Mouse (Mus musculus) layer of hippocampus, postnatal 25 days (tissue): ENCODE measurements around the gene Acadvl. TPM values are rescaled to one million over a fixed set of nuclear protein-coding genes. Genes with fewer than 3 reads are reported as not detected.
A peak's percentile ranks its signal among the peaks of the same experiment; 100 is the strongest.

ENCODE experiments used
- DNase-seq, 2 experiments: peaks; one replicate each; pipeline ENCODE4 v3.0.0; 2022; ENCODE audit warnings: mixed read lengths in 2 of 2, low spot score in 1 of 2; ENCODE audit errors: extremely low spot score in 1 of 2
- total RNA-seq, 2 experiments: library from RNA; stranded (reverse); gene quantifications; 2 replicates each; pipeline ENCODE4 v1.2.3; 2021

Gene Acadvl
- total RNA-seq, 2 experiments from 2014 or later = 56.9 to 62.4 TPM

DNA sequence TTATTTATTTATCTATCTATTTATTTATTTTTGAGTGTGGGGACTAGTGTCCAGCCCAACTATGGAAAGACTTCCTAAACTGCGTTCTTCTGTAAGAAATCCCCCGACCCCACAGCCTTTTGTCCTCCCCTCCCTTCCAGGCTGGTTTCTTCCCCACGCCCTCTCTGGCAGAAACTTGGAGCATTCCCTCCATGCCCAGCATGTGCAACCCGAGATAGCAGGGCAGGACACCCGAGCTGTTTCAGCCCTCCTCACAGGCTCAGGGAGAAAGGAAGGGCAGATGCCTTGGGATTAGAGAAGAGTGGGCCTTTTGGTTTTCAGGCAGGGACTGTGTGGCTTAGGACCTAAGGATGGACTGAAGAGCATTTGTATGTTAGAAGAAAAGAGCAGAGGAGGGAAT, 32.3 kb downstream of the Acadvl start:
- no peak for DNase-seq

DNA sequence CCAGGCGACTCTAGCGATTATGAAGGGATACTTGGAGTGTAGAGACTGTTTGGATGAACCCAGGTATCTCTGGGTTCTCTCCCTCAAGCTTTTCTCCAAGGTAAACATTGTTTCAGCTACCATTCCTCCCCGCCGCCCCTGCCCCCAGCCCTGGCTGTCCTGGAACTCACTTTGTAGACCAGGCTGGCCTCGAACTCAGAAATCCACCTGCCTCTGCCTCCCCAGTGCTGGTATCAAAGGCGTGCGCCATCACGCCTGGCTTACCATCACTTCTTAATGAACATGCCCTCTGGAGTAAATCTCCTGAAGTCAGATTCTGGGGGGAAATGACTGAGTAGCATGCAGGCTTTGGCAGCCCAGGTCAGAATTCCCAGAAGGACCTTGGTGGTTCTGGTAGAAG, 33.0 kb downstream of the Acadvl start, which contains the start of gene Elp5:
Gene Elp5, minus strand, starts transcription at position 293 of the 400 bp plus-strand sequence.
- DNase-seq = no peak

DNA sequence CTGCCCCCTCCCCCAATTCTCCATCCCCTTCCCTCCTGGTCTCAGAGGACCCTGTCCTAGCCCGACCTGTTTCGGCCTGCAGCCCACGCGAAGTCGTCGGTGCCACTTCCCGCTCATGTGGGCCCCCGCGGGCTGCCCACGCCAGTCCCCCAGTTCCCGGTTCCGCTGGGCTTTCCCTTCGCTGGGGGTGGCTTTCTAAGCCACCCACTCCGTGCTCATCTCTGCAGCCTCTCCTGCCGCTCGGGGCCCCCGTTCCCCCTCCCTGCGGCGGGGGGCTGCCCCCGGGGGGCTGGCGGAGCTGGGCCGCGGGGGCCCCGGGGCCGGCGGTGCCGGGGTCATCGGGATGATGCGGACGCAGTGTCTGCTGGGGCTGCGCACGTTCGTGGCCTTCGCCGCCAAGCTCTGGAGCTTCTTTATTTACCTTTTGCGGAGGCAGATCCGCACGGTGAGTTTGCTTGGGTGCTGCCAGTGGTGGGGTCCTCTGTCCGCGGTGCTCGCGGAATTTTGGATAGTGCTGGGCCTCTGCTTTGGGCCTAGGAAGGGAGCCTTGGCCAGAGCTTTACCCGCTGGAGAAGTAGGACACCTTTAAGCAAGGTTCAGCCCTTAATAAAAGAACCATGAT, 34.0 kb downstream of the Acadvl start, which contains the start of gene Ctdnep1:
Gene Ctdnep1, plus strand, starts transcription at position 16 of the 622 bp plus-strand sequence.
- DNase-seq = peak in 1 of 2 experiments; percentile 56

DNA sequence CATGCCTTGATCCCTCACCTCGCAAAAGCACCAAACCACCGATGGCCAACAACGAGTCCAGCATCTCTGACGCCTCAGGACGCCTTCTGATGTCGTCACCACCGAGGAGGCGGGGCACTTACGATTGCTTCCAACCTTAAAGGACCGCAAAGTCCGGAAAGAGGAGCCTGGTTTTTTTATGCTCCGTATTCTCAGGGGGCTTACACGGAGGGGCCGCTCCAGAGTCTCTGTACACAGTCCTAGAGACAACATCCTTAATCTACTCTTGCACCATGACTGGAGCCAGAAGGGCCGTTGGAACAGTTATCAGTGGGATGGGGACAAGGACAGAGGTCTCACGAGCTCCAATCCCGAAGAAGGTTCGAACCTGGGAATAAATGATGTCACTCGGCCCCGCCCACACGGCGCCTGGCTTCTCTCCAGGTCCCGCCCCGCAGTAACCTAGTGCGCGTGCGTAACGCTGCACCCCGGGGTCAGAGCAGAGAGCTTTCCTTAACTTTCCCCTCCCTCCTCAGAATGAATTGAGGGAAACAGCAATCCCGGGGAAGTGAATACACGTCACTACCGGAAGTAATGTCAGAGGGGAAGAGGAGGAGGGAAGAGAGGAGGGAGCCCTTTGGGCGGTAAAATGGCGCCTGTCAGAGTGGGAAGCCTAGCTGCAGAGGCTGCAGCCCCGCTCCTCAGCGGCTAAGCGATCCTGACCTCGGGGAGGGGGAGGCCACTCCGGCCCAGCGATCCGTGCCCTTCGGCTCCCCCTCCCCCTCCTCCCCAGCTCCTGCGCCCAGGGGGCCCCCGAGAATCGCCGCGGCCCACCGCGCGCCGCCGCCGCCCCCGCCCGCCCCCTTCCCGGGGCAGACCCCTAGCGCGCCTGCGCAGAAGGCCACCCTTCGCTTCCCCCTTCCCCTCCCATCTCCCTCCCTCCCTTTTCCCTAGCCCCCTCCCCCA, 34.7 kb downstream of the Acadvl start:
- DNase-seq = peak; percentile 98 to 100

DNA sequence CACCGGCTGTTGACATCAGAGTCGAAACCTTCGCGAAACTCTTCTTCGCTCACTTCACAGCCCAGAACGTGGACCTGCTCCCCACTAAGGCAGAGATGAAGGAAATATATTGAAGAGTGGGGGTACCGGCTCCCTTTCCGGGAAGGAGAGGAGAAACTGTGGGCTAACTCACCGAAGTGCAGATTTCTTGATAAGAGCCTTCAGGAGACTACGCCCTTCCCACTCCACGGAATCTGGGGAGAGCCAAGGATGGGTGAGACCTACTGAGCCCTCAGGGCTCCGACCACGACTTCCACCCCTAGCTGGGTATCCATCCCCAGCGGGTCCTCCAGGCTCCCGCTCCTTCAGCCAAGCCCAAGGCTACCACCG, 35.4 kb downstream of the Acadvl start:
- DNase-seq = no peak

DNA sequence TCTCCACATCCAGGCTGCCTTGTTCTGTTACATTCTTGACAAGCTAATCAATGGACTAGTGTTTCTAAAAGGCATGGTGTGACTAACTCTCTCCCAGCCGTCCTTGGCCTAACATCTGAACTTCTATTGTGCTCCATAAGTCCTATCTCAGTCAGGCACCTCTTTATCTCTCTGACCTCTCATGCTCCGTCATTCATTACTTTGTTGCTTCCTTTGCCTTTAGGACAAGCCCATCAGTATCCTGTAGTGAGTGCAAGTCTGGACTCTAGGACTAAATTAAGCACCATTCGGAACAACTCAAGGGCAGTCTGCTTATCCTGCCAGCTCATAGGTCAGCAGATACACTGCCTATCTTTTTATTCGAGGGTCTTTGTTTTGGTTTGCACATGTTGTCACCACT, 38.9 kb downstream of the Acadvl start:
- DNase-seq = no peak

DNA sequence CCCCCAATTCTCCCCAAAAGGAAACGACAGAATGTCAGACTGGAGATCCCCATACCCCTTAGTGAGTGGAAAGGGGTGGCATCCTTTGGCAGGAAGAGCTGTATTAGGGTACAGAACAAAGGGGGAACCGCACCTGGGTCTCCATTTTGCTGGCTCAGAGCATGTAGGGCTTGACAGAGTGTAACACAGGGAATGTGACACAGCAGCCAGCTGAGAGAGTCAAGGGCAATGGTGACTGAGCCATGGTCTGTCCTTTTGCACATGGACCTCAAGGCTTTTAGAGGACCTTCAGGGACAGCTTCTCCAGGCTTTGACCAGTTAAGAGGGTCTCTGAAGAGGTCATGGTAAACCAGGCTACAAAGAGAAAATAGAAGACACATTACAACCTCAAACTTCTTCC, 40.3 kb downstream of the Acadvl start:
- no peak for DNase-seq

DNA sequence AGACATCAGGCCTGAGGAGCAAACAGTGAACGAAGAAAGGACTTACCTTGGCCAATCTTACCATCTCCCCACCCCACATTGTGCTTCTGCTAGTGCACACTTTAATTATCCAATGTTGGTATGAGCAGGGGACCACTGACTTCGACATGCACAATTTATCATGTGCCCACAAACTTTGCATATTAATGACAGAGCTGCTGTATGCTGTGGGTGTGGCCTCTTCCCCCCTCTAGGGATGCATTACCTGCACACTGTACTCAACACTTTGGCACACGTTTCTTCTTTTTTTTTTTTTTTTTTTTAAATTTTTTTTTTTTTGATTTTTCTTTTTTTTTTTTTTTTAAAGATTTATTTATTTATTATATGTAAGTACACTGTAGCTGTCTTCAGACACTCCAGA, 44.4 kb downstream of the Acadvl start:
- DNase-seq = no peak

DNA sequence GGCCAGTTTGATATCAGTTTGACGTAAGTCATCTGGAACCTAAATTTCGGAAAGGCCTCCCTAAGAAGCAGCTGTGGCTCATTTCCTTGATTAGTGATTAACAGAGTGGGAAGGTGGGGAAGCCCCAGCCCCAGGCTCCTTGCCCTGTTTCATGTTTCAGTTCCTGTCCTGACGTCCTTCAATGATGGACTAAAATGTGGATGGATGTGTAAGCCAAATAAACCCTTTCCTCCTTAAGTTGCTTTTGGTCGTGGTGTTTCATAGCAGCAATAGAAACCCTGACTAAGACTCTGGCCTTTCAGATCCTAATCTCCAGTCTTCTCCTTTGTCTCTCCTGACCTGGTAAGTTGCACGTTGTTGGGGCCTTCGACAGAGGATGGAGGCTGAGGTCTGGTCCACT, 45.0 kb downstream of the Acadvl start:
- DNase-seq = no peak

DNA sequence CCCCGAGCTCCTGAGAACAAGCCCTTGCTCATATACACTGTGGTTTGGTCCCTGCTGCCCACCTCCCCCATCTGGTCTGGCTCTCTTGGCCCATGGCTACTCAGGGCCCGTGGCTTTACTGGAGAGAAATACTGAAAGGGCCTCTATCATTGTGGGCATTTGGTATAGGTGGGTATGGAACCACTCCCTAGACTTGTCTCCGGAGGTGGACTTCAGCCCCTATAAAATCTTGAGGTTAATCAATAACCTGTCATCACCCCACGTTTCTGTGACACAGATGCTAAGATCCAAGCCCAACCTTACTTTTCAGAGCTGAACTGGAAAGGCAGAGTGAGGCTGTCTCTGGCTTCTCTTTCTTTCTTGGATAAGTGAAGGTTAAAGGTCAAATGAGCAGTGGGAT, 46.4 kb downstream of the Acadvl start:
- no peak for DNase-seq

DNA sequence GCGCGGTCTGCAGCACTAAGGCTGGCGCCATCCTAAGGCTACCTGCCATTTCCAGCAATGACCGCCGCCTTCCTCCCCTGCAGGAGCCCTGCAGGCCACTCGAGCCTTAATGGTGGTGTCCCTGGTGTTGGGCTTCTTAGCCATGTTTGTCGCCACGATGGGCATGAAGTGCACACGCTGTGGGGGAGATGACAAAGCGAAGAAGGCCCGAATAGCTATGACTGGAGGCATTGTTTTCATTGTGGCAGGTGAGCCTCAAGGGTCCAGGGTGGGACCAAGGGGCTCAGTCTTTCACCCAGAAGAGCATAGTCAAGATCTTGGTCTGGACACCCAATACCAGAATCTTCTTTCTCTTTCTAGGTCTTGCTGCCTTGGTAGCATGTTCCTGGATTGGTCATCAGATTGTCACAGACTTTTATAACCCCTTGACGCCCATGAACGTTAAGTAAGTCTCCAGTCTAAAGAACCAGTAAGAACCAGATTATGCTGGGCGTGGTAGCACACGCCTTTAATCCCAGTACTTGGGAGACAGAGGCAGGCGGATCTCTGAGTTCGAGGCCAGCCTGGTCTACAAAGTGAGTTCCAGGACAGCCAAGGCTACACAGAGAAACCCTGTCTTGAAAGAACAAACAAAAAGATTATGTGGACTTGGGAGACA, 48.2 kb downstream of the Acadvl start:
- no peak for DNase-seq

DNA sequence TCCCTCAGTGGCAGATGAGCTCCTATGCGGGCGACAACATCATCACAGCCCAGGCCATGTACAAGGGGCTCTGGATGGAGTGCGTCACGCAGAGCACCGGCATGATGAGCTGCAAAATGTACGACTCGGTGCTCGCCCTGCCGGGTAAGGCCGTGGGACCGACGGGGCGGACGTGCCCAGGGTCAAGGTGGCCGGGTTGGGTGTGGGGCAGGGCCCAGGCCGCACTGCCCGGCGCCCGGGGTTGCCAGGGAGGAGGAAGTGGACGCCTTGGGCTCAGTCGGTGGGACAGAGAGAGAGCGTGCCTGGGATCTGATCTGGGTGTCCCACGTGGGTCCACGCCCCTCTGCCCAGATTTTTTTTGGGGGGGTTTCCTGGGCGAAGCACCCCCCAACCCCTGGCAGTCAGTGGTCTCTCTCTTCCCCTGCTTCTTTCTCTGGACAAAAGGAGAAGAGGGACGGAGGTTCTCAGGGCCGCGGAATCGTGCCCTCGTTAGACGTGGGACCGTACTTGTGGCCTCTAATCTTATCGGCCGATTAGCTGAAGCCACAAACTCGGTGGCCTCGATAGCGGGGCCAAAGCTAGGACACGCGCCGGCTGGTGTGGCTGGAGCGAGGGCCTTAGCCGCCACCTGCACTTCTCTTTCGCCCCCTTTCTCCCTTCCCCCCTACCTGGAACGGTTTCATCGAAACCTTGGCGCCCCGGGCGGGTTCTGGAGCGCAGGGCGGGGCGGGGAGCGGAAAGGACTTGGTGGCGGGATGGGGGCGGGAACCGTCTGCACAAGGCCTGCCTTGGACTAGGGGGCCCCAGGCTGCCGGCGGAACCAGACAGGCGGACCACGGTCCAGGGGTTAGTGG, 49.0 kb downstream of the Acadvl start:
- no peak for DNase-seq

DNA sequence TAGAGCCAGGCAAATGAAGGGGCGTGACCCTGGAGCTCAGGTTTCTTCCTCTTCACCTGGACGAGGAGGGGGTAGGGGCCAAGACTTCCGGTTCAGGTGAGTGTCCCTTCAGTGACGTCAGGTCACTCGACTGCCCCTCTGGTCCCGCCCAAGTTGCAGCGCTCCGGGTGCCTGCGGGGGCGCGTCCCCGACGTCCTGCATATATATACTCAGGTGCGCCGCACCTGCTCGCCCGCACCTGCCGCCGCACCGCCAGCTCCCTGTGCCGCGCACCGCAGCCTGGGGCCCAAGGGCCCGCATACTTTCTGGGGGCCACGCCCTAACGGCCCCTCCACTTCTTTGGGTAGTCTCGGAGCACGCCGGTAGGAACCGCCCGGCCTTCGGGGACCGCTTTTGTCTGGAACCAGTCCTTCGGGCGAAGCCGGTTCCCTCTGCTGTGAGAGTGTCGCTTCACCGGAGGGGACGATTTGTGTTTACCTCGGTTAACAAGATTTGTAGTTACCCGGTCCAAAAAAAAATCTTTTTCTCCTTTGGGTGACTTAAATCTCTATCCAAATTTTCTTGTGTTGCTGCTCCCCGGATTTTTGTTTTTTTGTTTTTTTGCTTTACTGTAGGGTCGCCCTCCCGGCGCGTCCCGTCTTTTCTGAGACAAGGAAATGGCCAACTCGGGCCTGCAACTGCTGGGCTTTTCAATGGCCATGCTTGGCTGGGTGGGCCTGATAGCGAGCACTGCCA, 49.8 kb downstream of the Acadvl start:
- no peak for DNase-seq

DNA sequence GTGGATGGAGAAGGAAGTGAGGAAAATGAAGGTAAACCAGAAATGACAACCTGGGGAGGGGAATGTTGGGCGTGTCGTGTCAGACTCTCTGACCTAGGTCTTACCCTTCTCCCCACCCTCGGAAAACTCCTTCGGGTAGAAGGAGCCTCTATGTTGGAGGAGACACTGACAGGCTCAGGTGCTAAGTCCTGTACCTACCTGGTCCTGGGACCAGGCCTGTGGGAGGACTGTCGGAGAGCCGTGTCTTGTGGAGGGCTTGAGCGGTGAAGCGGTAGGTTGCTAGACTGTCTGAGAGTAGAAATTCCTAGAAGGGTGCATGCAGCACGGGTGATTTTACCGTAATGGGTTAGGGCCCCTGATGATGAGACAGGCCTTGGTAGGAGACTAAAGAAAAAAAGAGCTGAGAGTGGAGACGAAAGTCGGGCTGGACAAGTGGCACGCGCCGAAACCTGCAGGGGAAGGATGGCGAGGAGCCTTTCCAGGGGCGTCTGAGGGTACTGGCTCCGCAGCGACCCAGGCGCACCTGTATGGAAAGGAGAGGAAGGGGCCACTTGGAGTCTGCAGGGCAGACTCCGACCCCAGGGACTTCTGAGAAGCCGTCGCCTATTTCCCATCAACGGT, 50.5 kb downstream of the Acadvl start, which contains the start of gene Cldn7:
Gene Cldn7, plus strand, starts transcription at position 130 of the 621 bp plus-strand sequence.
- no peak for DNase-seq

DNA sequence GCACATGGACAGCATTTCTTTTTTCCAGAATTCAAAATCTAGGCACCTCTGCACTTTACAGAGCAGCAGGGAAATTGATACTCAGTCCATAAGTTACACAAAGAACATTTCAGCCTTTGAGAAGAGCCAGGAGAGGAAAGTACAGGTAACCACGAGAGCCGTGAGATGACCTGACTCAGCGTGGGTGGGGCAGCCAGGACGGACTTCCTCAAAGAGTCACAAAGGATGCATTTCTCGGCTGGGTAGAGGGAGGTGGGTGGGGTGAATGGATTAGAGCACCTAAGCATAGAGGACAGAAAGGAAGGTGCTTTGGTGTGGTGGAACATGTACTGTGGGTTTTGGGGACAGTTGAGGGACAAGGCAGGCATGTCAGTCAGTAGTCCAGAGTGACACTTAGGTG, 53.4 kb downstream of the Acadvl start:
- no peak for DNase-seq

DNA sequence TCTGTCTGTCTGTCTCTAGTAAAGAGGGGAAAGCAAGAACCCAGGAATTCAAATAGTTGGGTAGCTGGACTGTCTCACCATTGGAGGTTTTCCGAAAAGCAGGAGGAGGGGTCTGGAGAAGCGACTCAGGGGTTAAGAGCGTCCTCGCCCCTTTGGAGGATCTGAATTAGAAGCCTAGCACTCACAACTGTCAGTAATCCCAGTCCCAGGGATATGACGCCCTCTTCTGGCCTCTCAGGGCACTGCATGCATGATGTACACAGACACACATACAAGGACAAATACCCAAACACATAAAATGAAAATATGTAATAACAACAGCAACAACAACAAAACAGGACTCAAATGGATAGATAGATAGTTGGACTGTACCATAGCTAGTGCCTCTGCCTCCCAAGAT, 54.6 kb downstream of the Acadvl start:
- no peak for DNase-seq
